ENCODE assay signal across 8 mouse cellular contexts in the genomic region with DNA sequence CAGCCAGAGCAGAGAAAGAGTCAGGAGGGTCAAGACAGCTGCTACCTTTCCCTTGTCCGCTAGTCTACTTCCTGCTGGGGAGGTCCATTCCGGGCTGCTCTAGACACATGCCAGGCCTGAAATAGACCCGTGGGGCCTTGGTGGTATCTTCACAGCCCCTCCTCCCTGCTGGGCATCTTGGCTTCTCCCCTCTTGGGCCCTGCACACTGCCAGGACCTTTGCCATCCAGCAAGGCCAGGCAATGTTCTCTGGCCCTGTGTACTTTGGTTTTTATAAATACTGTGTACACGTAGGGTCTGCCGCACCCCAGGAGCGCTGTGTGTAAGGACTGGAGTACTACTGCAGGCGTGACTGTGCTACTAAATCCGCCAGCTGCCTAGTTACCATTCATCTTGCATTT. TPM values are rescaled to one million over a fixed set of nuclear protein-coding genes. Genes with fewer than 3 reads are reported as not detected.
A peak's percentile ranks its signal among the peaks of the same experiment; 100 is the strongest.
DNase-seq lines count a peak whose midpoint lies in the region; ATAC-seq and TF ChIP-seq lines count a peak whose summit lies in the region.

No protein-coding gene starts in this region.

- no peak for DNase-seq in forebrain, embryonic 10.5 days (ENCODE audit: extremely low spot score, low spot score)
- DNase-seq in forebrain, embryonic 11.5 days (ENCODE audit: low spot score): no peak
- DNase-seq in hindbrain, embryonic 10.5 days (ENCODE audit: low spot score): no peak
- no peak for DNase-seq in midbrain, postnatal 0 days (ENCODE audit: low spot score)
- DNase-seq in thymus, adult 18-20 months: no peak
- DNase-seq in adrenal gland, postnatal 14 days: no peak
- DNase-seq in embryo, embryonic 10 days (ENCODE audit: low spot score): no peak

- no peak overlapping the region for H3K4me2 ChIP-seq in forebrain, embryonic 11.5 days (ENCODE audit: low read depth, low read length, severe bottlenecking)
- H3K4me2 ChIP-seq in forebrain, embryonic 16.5 days (ENCODE audit: low read length): no peak overlapping the region
- no peak overlapping the region for H3K4me2 ChIP-seq in midbrain, postnatal 0 days (ENCODE audit: low read depth, low read length, poor library complexity, severe bottlenecking)

- H3K27ac ChIP-seq in forebrain, embryonic 10.5 days: peak overlapping the region; percentile 60
- no peak overlapping the region for H3K27ac ChIP-seq in forebrain, embryonic 11.5 days (ENCODE audit: low read depth, low read length)
- H3K27ac ChIP-seq in forebrain, embryonic 16.5 days (ENCODE audit: low read length): no peak overlapping the region
- H3K27ac ChIP-seq in hindbrain, embryonic 10.5 days: peak overlapping the region; percentile 73; the same call in 1 of the 2 replicates
- H3K27ac ChIP-seq in midbrain, postnatal 0 days (ENCODE audit: low read depth, low read length): 0 out of 2 replicates have a peak overlapping the region, but pooled peaks have one; percentile 7

- 85% methylated on average over 8 of the region's 8 CpGs for WGBS in forebrain, embryonic 10.5 days
- 76% methylated on average over 8 of the region's 8 CpGs for WGBS in forebrain, embryonic 11.5 days
- 54% methylated on average over 8 of the region's 8 CpGs for WGBS in forebrain, embryonic 16.5 days
- 79% methylated on average over 8 of the region's 8 CpGs for WGBS in hindbrain, embryonic 10.5 days
- WGBS in midbrain, postnatal 0 days: 53% methylated on average over 8 of the region's 8 CpGs

- H3K4me1 ChIP-seq in forebrain, embryonic 10.5 days: peaks cover 95% of the 10 kb centered on the region
- peaks cover 24% of the 10 kb centered on the region for H3K4me1 ChIP-seq in forebrain, embryonic 11.5 days (replicated peaks; ENCODE audit: control insufficient read depth, insufficient read depth, low read length)
- H3K4me1 ChIP-seq in forebrain, embryonic 16.5 days (replicated peaks; ENCODE audit: control insufficient read depth, insufficient read depth, low read length): peaks cover 53% of the 10 kb centered on the region
- H3K4me1 ChIP-seq in hindbrain, embryonic 10.5 days (replicated peaks): peaks cover 96% of the 10 kb centered on the region
- H3K4me1 ChIP-seq in midbrain, postnatal 0 days (ENCODE audit: insufficient read depth, low read length): peaks cover 14% of the 10 kb centered on the region; the same call in 1 of the 2 replicates

- H3K9ac ChIP-seq in forebrain, embryonic 11.5 days (ENCODE audit: low read length): no peak overlapping the region
- H3K9ac ChIP-seq in forebrain, embryonic 16.5 days (replicated peaks; ENCODE audit: low read depth, low read length): no peak overlapping the region
- no peak overlapping the region for H3K9ac ChIP-seq in midbrain, postnatal 0 days (replicated peaks; ENCODE audit: low read length, poor library complexity, severe bottlenecking)

- H3K36me3 ChIP-seq in forebrain, embryonic 10.5 days (replicated peaks): peaks cover 79% of the 10 kb centered on the region
- H3K36me3 ChIP-seq in forebrain, embryonic 11.5 days (ENCODE audit: control insufficient read depth, insufficient read depth, low read length): no peaks in the 10 kb centered on the region; the same call in 1 of the 2 replicates
- H3K36me3 ChIP-seq in forebrain, embryonic 16.5 days (ENCODE audit: control insufficient read depth, insufficient read depth): no peaks in the 10 kb centered on the region
- H3K36me3 ChIP-seq in hindbrain, embryonic 10.5 days: peaks cover 67% of the 10 kb centered on the region
- peaks cover 3% of the 10 kb centered on the region; the same call in 1 of the 2 replicates for H3K36me3 ChIP-seq in midbrain, postnatal 0 days (ENCODE audit: insufficient read depth, low read length)

- H3K4me3 ChIP-seq in forebrain, embryonic 10.5 days: no peak overlapping the region
- H3K4me3 ChIP-seq in forebrain, embryonic 11.5 days (ENCODE audit: low read depth, low read length): no peak overlapping the region
- H3K4me3 ChIP-seq in forebrain, embryonic 16.5 days (replicated peaks; ENCODE audit: low read length): no peak overlapping the region
- no peak overlapping the region for H3K4me3 ChIP-seq in hindbrain, embryonic 10.5 days
- H3K4me3 ChIP-seq in midbrain, postnatal 0 days (ENCODE audit: low read depth, low read length): no peak overlapping the region

- TF ChIP-seq CTCF in midbrain, postnatal 0 days (IDR thresholded peaks at IDR 0.05): no peak

- H3K9me3 ChIP-seq in forebrain, embryonic 10.5 days: no peaks in the 10 kb centered on the region
- H3K9me3 ChIP-seq in forebrain, embryonic 11.5 days (ENCODE audit: control insufficient read depth, low read length): no peaks in the 10 kb centered on the region
- no peaks in the 10 kb centered on the region for H3K9me3 ChIP-seq in forebrain, embryonic 16.5 days (ENCODE audit: control insufficient read depth, low read length)
- H3K9me3 ChIP-seq in hindbrain, embryonic 10.5 days: no peaks in the 10 kb centered on the region
- no peaks in the 10 kb centered on the region for H3K9me3 ChIP-seq in midbrain, postnatal 0 days (ENCODE audit: low read length)

- no peak for ATAC-seq in forebrain, embryonic 11.5 days (replicated peaks; ENCODE audit: low FRiP score)
- 0 out of 2 replicates have a peak, but pooled peaks have one; percentile 30 for ATAC-seq in forebrain, embryonic 16.5 days
- no peak for ATAC-seq in midbrain, postnatal 0 days (ENCODE audit: low FRiP score)

- no peaks in the 10 kb centered on the region for H3K27me3 ChIP-seq in forebrain, embryonic 10.5 days (ENCODE audit: poor library complexity, severe bottlenecking)
- H3K27me3 ChIP-seq in forebrain, embryonic 11.5 days (ENCODE audit: control insufficient read depth, insufficient read depth, low read length): no peaks in the 10 kb centered on the region
- H3K27me3 ChIP-seq in forebrain, embryonic 16.5 days (replicated peaks; ENCODE audit: control insufficient read depth, insufficient read depth, low read length): no peaks in the 10 kb centered on the region
- H3K27me3 ChIP-seq in hindbrain, embryonic 10.5 days (ENCODE audit: insufficient read depth, poor library complexity, severe bottlenecking): no peaks in the 10 kb centered on the region
- no peaks in the 10 kb centered on the region for H3K27me3 ChIP-seq in midbrain, postnatal 0 days (ENCODE audit: insufficient read depth, low read length)

RNA-seq across cellular contexts. Expression of a gene that starts 54.5 kb away (rescaled TPM):
- polyA plus RNA-seq in forebrain, embryonic 10.5 days (2016; fragmentation: Nextera tagmentation; extraction: Ambion mirVana): 38.8 and 42.5 TPM in 2 replicates
- polyA plus RNA-seq in forebrain, embryonic 11.5 days (2014; fragmentation: Nextera tagmentation; extraction: Ambion mirVana): 70.1 and 71.2 TPM in 2 replicates
- polyA plus RNA-seq in forebrain, embryonic 16.5 days (2015; fragmentation: Nextera tagmentation; extraction: Ambion mirVana): 52.6 and 56.6 TPM in 2 replicates
- 44.4 and 60.1 TPM in 2 replicates for polyA plus RNA-seq in hindbrain, embryonic 10.5 days (2016; fragmentation: Nextera tagmentation; extraction: Ambion mirVana)
- total RNA-seq in midbrain, postnatal 0 days (2014; rRNA removed): 130 and 134 TPM in 2 replicates
- polyA plus RNA-seq in midbrain, postnatal 0 days (2015; fragmentation: Nextera tagmentation; extraction: Ambion mirVana): 44.0 and 51.7 TPM in 2 replicates
- total RNA-seq in adrenal gland, postnatal 14 days (2021): 96.4 and 96.9 TPM in 2 replicates

Comparison
In these comparisons a context has a peak if more than half of its experiments do, and no peak if none do; other contexts are left out.
1. H3K27ac ChIP-seq: peak in forebrain, embryonic 10.5 days (single experiment), hindbrain, embryonic 10.5 days (single experiment) and midbrain, postnatal 0 days (single experiment); none in forebrain, embryonic 11.5 days (single experiment) and forebrain, embryonic 16.5 days (single experiment).